Mouse (Mus musculus) frontal cortex, adult 2 months (tissue): ENCODE measurements around the gene Hist1h2ba. TPM values are rescaled to one million over a fixed set of nuclear protein-coding genes. Genes with fewer than 3 reads are reported as not detected.

Source experiments
- DNase-seq, 2 experiments: peaks; one replicate each; pipeline ENCODE4 v3.0.0; 2022; ENCODE audit warnings: low spot score in 1 of 2; ENCODE audit errors: extremely low spot score in 1 of 2
- polyA plus RNA-seq: library from polyadenylated mRNA; depleted of rRNA; stranded (reverse); fragments of >200 nt; gene quantifications from 2 replicates; pipeline ENCODE4 v1.2.3, GENCODE M21; 2012; rRNA removed

The Hist1h2ba gene
- polyA plus RNA-seq, 1 experiment, result not detected

DNA sequence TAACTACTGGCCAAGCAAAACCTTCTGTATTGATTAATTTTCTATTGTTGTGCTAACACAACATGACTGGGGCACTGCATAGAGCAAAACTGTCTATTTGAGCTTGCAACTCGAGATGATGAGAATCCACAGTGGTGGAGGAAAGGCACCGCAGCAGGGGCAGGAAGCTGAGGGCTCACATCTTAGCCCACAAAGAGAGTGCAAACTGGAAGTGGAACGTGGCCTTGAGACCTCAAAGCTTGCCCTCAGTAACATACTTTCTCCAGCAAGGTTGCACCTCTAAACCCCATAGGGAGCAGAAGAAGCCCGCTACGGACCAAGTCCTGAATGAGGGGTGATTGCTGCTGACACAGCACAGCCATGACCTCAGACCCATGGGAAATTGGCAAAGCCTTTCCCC, 23.8 kb downstream of the Hist1h2ba start:
- no peak for DNase-seq

DNA sequence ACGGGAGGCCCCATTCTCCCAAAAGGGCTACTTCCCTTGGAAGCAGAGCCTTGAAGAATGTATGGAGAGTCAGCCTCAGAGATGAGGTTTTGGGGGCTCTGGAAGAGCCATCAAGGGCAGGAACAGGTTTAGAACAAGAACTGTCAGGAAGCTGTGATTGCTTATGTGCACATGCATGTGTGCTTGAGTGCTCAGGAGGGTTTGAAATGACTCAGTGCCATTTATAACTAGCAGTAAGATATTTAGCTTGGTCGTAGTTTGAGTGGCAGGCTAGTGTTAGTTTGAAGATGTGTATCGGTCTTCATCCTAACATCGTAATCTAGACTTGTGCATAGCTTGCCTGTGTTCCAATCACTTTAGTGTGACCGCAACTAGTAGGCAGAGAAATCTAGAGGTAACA, 27.1 kb downstream of the Hist1h2ba start:
- no peak for DNase-seq

DNA sequence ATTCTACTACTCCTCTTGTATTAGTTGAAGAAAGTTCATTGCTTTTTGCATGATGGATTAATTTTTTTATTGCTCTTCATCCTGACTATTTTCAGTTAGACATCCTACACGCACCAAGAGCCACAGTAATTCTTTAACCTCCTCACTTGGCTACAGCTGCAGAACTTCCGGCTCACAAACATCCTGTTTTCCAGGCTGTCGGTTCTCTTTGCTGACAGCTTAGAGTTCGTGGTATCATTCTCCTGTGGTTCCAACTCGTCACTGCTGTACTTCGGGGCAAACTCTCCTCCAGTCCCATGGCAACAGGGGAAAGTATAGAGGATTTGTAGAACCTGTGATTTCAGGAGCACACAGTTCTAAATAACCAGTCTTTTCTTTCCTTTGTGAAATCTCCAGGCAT, 35.7 kb downstream of the Hist1h2ba start:
- DNase-seq, result no peak

DNA sequence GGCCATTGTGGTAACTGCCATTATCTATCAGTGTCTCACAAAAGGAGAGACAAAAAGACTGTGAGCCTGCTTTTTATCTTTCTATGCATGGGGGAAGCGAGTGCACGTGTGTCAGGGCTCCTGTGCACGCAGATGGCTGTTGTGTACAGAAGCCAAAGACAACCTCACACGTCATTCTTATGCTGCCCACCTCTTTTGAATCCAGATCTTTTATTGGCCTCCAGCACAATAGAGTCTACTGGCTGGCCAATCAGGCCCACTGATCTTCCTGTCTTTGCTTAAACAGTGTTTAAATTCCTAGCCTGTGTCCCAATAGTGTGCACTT, 40.7 kb downstream of the Hist1h2ba start:
- DNase-seq, result no peak

DNA sequence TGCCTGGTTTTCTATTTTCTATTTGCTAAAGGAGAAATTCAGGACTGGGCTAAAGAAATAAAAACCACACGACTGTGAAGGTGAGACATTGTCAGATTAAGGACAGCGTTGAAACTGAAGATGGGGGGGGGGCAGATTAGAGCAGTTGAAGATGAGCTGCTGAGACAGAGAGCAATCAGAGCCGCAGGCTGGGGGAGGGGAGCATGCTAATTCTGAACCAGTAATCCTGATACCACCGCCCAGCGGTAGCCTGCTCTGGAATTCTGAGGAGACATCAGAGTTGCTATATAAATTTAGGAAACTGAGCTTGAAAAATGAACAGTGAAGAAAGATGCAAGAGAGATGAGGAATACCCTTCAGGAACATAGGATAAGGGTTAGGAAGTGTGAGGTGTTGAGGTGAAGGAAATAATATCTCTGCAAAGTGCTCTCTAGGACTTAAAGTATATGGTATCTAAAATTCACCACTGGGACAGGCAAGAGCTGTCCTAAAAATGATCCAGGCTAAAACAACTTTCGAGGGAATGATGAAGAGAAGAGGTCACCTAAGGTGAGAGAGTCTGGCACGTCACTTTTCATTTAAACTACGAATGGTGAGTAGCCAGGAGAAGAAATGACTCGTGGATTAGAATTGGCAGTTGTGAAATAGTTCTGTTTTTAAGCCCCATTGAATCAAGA, 41.2 kb downstream of the Hist1h2ba start:
- no peak for DNase-seq

DNA sequence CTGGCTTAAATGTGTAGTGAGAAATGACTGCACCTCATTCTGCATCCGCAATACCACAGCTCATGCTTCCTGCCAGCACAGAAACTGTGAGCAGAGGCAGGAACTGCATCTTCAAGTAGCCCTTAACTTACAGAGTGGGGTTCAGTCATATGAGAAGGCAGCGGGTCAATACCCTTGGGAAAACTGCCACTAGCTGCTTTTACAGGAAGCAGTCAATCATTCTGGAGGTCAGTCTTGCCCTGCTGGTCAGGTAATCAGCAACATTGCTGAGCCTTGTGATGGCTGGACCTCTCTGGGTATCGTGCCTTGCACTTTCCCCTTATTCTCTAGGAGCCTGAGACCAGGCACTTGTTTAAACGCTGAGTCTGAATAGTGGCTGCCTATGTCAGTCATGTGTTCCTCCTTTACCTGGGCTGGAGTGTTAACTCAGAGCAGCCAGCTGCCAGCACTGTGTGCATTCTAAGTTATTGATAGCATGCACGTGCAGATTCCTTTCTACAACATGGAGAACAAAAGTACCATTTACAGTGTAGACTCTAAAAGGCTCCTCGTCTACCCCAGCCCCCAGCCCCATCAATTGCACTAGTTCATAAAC, 44.8 kb downstream of the Hist1h2ba start:
- no peak for DNase-seq

DNA sequence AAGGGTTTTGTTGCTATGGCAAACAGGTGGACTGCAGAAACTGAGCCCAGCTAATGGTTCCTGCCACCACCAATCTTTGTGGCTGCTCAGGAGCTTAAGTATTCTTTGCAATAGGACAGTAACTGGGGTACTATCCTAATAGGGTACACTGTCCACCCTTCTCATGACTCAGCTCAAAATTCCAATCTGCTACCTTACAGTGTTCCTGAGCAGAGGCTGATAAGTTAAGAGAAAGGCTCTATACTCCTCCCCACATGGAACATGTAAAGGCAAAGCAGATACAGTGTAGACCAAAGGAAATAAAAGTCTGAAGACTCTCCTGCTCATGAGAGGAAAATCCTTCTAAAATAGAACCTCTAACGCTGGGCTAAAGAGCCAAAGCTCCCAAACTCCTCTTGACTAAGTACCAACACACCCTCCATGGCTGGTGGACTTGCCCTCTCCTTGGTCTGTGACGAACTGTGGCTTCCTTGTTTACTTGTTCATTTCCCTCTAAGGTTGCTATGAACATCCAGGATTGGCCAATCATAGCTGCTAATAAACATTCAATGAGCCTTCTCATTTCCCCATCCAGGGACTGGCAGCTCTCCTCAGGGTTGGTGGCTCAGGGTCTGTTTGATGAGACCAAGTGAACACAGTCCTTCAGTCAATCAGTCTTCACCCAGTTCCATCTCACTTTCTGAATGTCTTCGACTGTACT, 46.8 kb downstream of the Hist1h2ba start:
- no peak for DNase-seq

DNA sequence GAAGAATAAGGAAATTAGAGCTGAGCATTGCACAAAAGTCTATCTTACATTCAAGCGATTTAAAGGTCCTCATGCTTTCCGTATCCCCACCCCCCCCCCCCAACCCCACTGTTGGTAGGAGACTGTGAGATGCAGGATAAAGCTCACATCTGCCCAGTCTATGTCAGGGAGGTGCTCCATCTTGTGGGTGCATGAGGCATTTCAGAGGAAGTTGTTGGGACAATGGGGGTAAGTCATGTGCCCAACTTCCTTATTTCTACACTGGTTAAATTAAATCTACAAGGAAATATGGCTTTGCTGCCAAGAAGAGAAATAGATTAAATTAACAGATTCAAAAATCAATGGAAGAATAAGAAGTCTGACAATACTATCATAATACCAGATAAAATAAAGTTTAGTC, 48.4 kb downstream of the Hist1h2ba start:
- DNase-seq, result peak in 1 of 2 experiments; percentile 20

Other genes starting within 250 kb of the Hist1h2ba start
- 154 and 172 TPM in 2 replicates for gene Hist1h2bc, start 250.0 kb downstream of the Hist1h2ba start, polyA plus RNA-seq
- not detected in 2 replicates for gene Hist1h1t, start 238.3 kb downstream of the Hist1h2ba start, polyA plus RNA-seq
- gene Hist1h4c, start 235.7 kb downstream of the Hist1h2ba start, polyA plus RNA-seq, result 3.1 and 3.3 TPM in 2 replicates
- gene Hfe, start 223.3 kb downstream of the Hist1h2ba start, polyA plus RNA-seq, result 3.8 and 4.4 TPM in 2 replicates
- 40.7 and 52.1 TPM in 2 replicates for gene Hist1h1c, start 195.3 kb downstream of the Hist1h2ba start, polyA plus RNA-seq
- gene Hist1h3c, start 188.6 kb downstream of the Hist1h2ba start, polyA plus RNA-seq, result 0.24 and 0.46 TPM in 2 replicates
- 0.74 and 1.3 TPM in 2 replicates for gene Hist1h2bb, start 187.4 kb downstream of the Hist1h2ba start, polyA plus RNA-seq
- 0.82 and 2.8 TPM in 2 replicates for gene Hist1h2ab, start 183.0 kb downstream of the Hist1h2ba start, polyA plus RNA-seq
- 0.76 and 1.1 TPM in 2 replicates for gene Hist1h3b, start 181.9 kb downstream of the Hist1h2ba start, polyA plus RNA-seq
- 2.9 and 4.5 TPM in 2 replicates for gene Hist1h4b, start 177.1 kb downstream of the Hist1h2ba start, polyA plus RNA-seq
- gene Hist1h4a, start 172.9 kb downstream of the Hist1h2ba start, polyA plus RNA-seq, result 3.8 and 4.6 TPM in 2 replicates
- gene Hist1h3a, start 171.8 kb downstream of the Hist1h2ba start, polyA plus RNA-seq, result 0.86 and 1.2 TPM in 2 replicates
- 0.36 and 0.58 TPM in 2 replicates for gene Hist1h1a, start 170.5 kb downstream of the Hist1h2ba start, polyA plus RNA-seq
- 0.24 and 0.40 TPM in 2 replicates for gene Trim38, start 164.2 kb downstream of the Hist1h2ba start, polyA plus RNA-seq
- 0.02 and 0.04 TPM in 2 replicates for gene Slc17a2, start 127.2 kb downstream of the Hist1h2ba start, polyA plus RNA-seq
- gene Slc17a3, start 94.7 kb downstream of the Hist1h2ba start, polyA plus RNA-seq, result not detected in 2 replicates
- gene Slc17a1, start 66.4 kb downstream of the Hist1h2ba start, polyA plus RNA-seq, result not detected in 2 replicates
- gene Slc17a4, start 19.1 kb downstream of the Hist1h2ba start, polyA plus RNA-seq, result not detected in 2 replicates
- not detected in 2 replicates for gene Hist1h2aa, start 306 bp upstream of the Hist1h2ba start, polyA plus RNA-seq
- 30.6 and 32.2 TPM in 2 replicates for gene Scgn, start 57.1 kb upstream of the Hist1h2ba start, polyA plus RNA-seq